Mouse (Mus musculus): ENCODE results near the gene Get4.

Gene Get4

GRCm38 (mm10) chr5:139227645-139228044 is 24.5 kb upstream of the Get4 start:
- ChIA-PET POLR2A (interaction anchor here in 1 of 4 experiments (0.6 to 1.8 kb wide), 2 partner anchors 10 to 43 kb away, joined by 3 to 5 read pairs; no protein-coding TSS in a partner anchor), CTCF (interaction anchor here in 3 of 4 experiments (0.7 to 1.3 kb wide), 3 partner anchors 24 to 69 kb away, joined by 3 to 4 read pairs (median 3); partner anchors contain the start of gene Sun1 (in 1 of the 3))

GRCm38 (mm10) chr5:139228318-139228717 is 23.8 kb upstream of the Get4 start:
- CTCF ChIA-PET: interaction anchor here in 2 of 4 experiments (0.7 to 1.3 kb wide), 2 partner anchors 28 to 69 kb away, joined by 3 read pairs; partner anchors contain the start of gene Sun1 (in 1 of the 2)
- POLR2A ChIA-PET: interaction anchor here in 1 of 4 experiments (0.6 to 1.8 kb wide), 3 partner anchors 9 to 43 kb away, joined by 3 to 5 read pairs (median 3); no protein-coding TSS in a partner anchor

GRCm38 (mm10) chr5:139229716-139230115 is 22.4 kb upstream of the Get4 start:
- POLR2A ChIA-PET: interaction anchor here in 3 of 4 experiments (0.6 to 1.6 kb wide), 4 partner anchors 8 to 208 kb away, joined by 3 to 4 read pairs (median 3); partner anchors contain the start of gene Get4 (in 2 of the 3)
- CTCF ChIA-PET: interaction anchor here in 1 of 4 experiments (0.6 kb wide), 1 partner anchor 53 kb away, joined by 3 read pairs; no protein-coding TSS in a partner anchor

GRCm38 (mm10) chr5:139232083-139232482 is 20.0 kb upstream of the Get4 start:
- POLR2A ChIA-PET: interaction anchor here in 2 of 4 experiments (0.6 to 1.5 kb wide), 2 partner anchors 20 to 84 kb away, joined by 3 read pairs; partner anchors contain the start of gene Get4 (in 1 of the 2)
- CTCF ChIA-PET: no interaction called here

- CTCF ChIA-PET: no interaction called here
- POLR2A ChIA-PET: interaction anchor here in 2 of 4 experiments (0.9 to 1.9 kb wide), 3 partner anchors 15 to 21 kb away, joined by 3 to 4 read pairs (median 3); partner anchors contain the start of gene Get4 (in 1 of the 2)
Observed at GRCm38 (mm10) chr5:139234423-139234822, 17.7 kb upstream of the Get4 start.

GRCm38 (mm10) chr5:139237436-139237835 is 14.7 kb upstream of the Get4 start:
- POLR2A ChIA-PET: interaction anchor here (0.6 to 1.9 kb wide), 12 partner anchors 8 to 499 kb away, joined by 3 to 14 read pairs (median 4); partner anchors contain the start of genes Get4 (in 2 of the 4) and Micall2 (in 1 of the 4)
- CTCF ChIA-PET: no interaction called here

- CTCF ChIA-PET: no interaction called here
- POLR2A ChIA-PET: interaction anchor here in 3 of 4 experiments (0.5 to 3.3 kb wide), 8 partner anchors 10 to 228 kb away, joined by 3 to 26 read pairs (median 4); partner anchors contain the start of genes Get4 (in 2 of the 3) and Sun1 (in 2 of the 3)
Observed at GRCm38 (mm10) chr5:139241022-139241761, 10.9 kb upstream of the Get4 start.

GRCm38 (mm10) chr5:139243384-139243783 is 8.7 kb upstream of the Get4 start:
- ChIA-PET POLR2A (interaction anchor here in 2 of 4 experiments (0.6 to 1.5 kb wide), 4 partner anchors 8 to 247 kb away, joined by 3 to 7 read pairs (median 4); partner anchors contain the start of gene Get4 (in 2 of the 2)), CTCF (interaction anchor here in 1 of 4 experiments (0.6 kb wide), 1 partner anchor 1180 kb away, joined by 5 read pairs; no protein-coding TSS in a partner anchor)

- ChIA-PET POLR2A (interaction anchor here in 2 of 4 experiments (0.6 to 1.6 kb wide), 2 partner anchors 9 to 34 kb away, joined by 3 to 4 read pairs; no protein-coding TSS in a partner anchor), CTCF (interaction anchor here in 1 of 4 experiments (0.7 kb wide), 1 partner anchor 84 kb away, joined by 4 read pairs; no protein-coding TSS in a partner anchor)
Observed at GRCm38 (mm10) chr5:139247767-139248166, 4.4 kb upstream of the Get4 start.

GRCm38 (mm10) chr5:139248846-139249245 is 3.3 kb upstream of the Get4 start:
- POLR2A ChIA-PET: interaction anchor here in 3 of 4 experiments (0.5 to 1.3 kb wide), 4 partner anchors 14 to 754 kb away, joined by 3 to 5 read pairs (median 3); no protein-coding TSS in a partner anchor
- CTCF ChIA-PET: no interaction called here

- POLR2A ChIA-PET: interaction anchor here (0.6 to 8.5 kb wide), 66 partner anchors 8 to 629 kb away, joined by 3 to 72 read pairs (median 4); partner anchors contain the start of genes Sun1 (in 3 of the 4), Dnaaf5 (in 2 of the 4), Pdgfa (in 2 of the 4) and Prkar1b (in 2 of the 4)
- CTCF ChIA-PET: interaction anchor here in 3 of 4 experiments (0.6 to 1.5 kb wide), 11 partner anchors 24 to 632 kb away, joined by 3 to 6 read pairs (median 3); partner anchors contain the start of genes Micall2 (in 1 of the 3) and Zfp68 (in 1 of the 3)
Observed at GRCm38 (mm10) chr5:139251279-139251678, 845 bp upstream of the Get4 start.

- CTCF ChIA-PET: interaction anchor here (0.6 to 1.5 kb wide), 13 partner anchors 19 to 632 kb away, joined by 3 to 6 read pairs (median 3); partner anchors contain the start of genes Micall2 (in 1 of the 4) and Zfp68 (in 1 of the 4)
- POLR2A ChIA-PET: interaction anchor here (0.6 to 8.5 kb wide), 80 partner anchors 8 to 1091 kb away, joined by 3 to 72 read pairs (median 4); partner anchors contain the start of genes Sun1 (in 3 of the 4), Dnaaf5 (in 2 of the 4), Pdgfa (in 2 of the 4) and Prkar1b (in 2 of the 4)
Observed at GRCm38 (mm10) chr5:139251736-139252080, 416 bp upstream of the Get4 start.

- ChIA-PET CTCF (interaction anchor here in 1 of 4 experiments (1.3 to 1.5 kb wide), 2 partner anchors 92 to 101 kb away, joined by 6 read pairs; no protein-coding TSS in a partner anchor), POLR2A (interaction anchor here in 3 of 4 experiments (0.6 to 8.5 kb wide), 29 partner anchors 10 to 630 kb away, joined by 3 to 72 read pairs (median 5); partner anchors contain the start of genes A430033K04Rik (in 1 of the 3), Dnaaf5 (in 1 of the 3), Pdgfa (in 1 of the 3) and Prkar1b (in 1 of the 3))
Observed at GRCm38 (mm10) chr5:139252910-139253245, 754 bp downstream of the Get4 start.

GRCm38 (mm10) chr5:139253301-139253741 is 1.2 kb downstream of the Get4 start:
- ChIA-PET CTCF (no interaction called here), POLR2A (interaction anchor here in 2 of 4 experiments (0.6 to 8.5 kb wide), 10 partner anchors 11 to 262 kb away, joined by 3 to 72 read pairs (median 10); partner anchors contain the start of genes Dnaaf5 (in 1 of the 2), Pdgfa (in 1 of the 2), Prkar1b (in 1 of the 2) and Sun1 (in 1 of the 2))

- ChIA-PET POLR2A (interaction anchor here in 2 of 4 experiments (0.6 to 8.5 kb wide), 13 partner anchors 9 to 260 kb away, joined by 3 to 72 read pairs (median 3); partner anchors contain the start of genes Prkar1b (in 1 of the 2) and Sun1 (in 1 of the 2)), CTCF (no interaction called here)
Observed at GRCm38 (mm10) chr5:139254938-139255337, 2.8 kb downstream of the Get4 start.

GRCm38 (mm10) chr5:139255777-139256176 is 3.7 kb downstream of the Get4 start:
- CTCF ChIA-PET: interaction anchor here in 3 of 4 experiments (0.5 to 0.9 kb wide), 4 partner anchors 14 to 108 kb away, joined by 3 to 6 read pairs (median 4); no protein-coding TSS in a partner anchor
- POLR2A ChIA-PET: interaction anchor here in 3 of 4 experiments (0.6 to 8.5 kb wide), 13 partner anchors 8 to 257 kb away, joined by 3 to 72 read pairs (median 3); no protein-coding TSS in a partner anchor

- CTCF ChIA-PET: interaction anchor here in 3 of 4 experiments (0.5 to 0.9 kb wide), 4 partner anchors 14 to 107 kb away, joined by 3 to 6 read pairs (median 4); no protein-coding TSS in a partner anchor
- POLR2A ChIA-PET: interaction anchor here in 3 of 4 experiments (0.6 to 8.5 kb wide), 8 partner anchors 9 to 258 kb away, joined by 3 to 72 read pairs (median 3); no protein-coding TSS in a partner anchor
Observed at GRCm38 (mm10) chr5:139256211-139256765, 4.2 kb downstream of the Get4 start.

All from embryonic stem cell, embryonic (primary cell).